Mouse (Mus musculus) embryonic stem cell, embryonic (primary cell): ENCODE data around the gene Irak3.

ENCODE experiments used
- CTCF ChIA-PET, 4 experiments: fragments of 300-600 bp in 2 of 4; fragments of 350-600 bp in 2 of 4; sonication (Branson Sonifier 250); formaldehyde crosslinking; loops; one replicate each; lab custom pipeline; 2022; ENCODE audit warnings: inconsistent platforms in 2 of 4; lab: Charles Lee
- POLR2A ChIA-PET, 4 experiments: fragments of 300-600 bp in 2 of 4; fragments of 350-600 bp in 2 of 4; sonication (Branson Sonifier 250); formaldehyde crosslinking; loops; one replicate each; lab custom pipeline; 2022; ENCODE audit warnings: antibody characterized with exemption in 4 of 4, inconsistent platforms in 1 of 4; lab: Charles Lee

The Irak3 gene

DNA sequence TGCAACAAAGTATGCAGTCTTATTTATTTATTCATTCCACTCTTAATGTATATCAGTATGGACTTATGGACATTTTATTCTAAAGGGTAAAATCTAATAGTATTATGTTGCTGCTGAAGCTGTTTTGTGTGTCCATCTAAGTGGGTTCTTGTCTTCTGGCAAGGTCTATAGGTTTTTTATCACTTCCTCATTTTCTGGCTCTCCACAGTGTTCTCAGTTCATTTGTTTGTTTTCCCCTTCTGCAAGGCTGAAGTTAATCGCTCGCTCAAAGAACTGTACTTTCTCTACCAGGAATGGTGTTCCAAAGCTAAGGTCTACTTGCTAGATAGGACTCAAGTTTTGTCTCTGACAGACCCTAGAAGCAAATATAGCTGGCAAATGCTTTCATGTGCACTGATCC, 18.6 kb downstream of the Irak3 start:
- ChIA-PET CTCF (interaction anchor here in 1 of 4 experiments (0.8 kb wide), 1 partner anchor 19 kb away, joined by 3 read pairs; the partner anchor contains the start of gene Irak3), POLR2A (interaction anchor here in 2 of 4 experiments (0.6 to 2.2 kb wide), 3 partner anchors 9 to 30 kb away, joined by 3 to 5 read pairs (median 4); no protein-coding TSS in a partner anchor)

DNA sequence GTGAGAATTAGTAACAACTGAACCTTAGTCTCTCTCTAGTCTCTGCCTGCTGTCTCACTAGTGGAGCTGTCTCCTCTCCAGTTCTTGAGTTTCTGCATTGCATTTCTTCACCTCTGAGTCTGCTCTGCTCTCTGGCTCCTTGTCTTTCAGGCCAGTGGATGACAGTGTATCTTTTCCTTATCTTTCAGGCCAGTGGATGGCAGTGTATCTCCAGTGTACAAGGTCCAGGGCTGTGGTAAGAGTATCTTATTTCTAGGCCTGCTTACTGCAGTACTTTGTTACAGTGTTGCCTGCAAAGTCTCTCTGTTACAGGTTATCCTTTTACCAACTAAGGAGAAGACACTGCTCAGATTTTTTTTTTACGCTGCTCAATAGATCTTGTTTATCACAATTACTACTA, 19.0 kb downstream of the Irak3 start:
- POLR2A ChIA-PET = interaction anchor here in 1 of 4 experiments (2.2 kb wide), 1 partner anchor 9 kb away, joined by 5 read pairs; no protein-coding TSS in a partner anchor
- CTCF ChIA-PET = no interaction called here

DNA sequence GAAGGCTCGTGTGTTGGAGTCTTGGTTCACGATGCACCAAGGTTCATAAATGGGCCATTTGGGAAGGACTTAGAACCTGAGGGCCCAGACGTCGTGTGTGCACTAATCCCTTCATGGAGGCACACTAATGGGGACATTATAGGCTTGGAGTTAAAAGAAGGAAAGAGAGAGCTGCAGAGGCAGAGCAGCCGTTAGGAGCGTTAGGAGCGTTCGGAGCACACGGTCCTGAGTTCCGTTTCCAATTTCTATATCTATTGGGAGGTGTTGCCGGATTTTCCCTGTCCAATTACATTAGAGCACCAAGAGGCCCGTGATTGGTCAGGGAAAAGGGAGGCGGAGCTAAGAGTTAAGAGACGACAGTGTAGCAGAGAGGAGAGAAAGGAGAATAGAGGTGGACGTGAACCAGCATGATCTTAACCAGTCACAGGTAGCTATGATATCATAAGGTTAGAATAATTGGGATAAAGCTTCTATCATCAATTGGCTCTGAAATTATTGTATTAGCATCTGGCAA, 27.7 kb downstream of the Irak3 start:
- CTCF ChIA-PET = interaction anchor here in 1 of 4 experiments (1.9 kb wide), 1 partner anchor 27 kb away, joined by 10 read pairs; the partner anchor contains the start of genes Irak3 and Tmbim4

DNA sequence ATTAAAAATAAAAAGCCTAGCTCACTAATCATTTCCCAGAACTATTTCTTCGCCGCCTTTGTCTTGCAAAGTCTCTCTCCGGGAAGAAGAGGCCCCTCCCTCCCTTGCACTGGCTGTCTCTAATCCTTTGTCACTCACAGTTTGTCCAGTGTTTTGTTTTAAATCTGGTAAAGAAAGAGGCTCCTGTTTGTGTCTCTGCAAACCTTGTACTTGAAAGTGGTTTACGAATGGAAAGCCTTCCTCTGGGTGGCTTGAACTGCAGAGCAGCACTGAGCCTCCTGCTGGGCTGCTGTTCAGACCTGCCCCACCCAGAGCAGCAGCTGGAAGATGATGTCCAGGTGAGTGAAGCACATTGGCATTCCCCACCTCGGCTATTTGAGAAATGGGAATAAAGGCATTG, 30.6 kb downstream of the Irak3 start:
- POLR2A ChIA-PET = interaction anchor here in 3 of 4 experiments (0.6 to 1.9 kb wide), 14 partner anchors 9 to 1731 kb away, joined by 3 to 15 read pairs (median 4); partner anchors contain the start of genes Tmbim4 (in 2 of the 3), Helb (in 1 of the 3), Irak3 (in 1 of the 3) and Llph (in 1 of the 3)
- CTCF ChIA-PET = interaction anchor here in 2 of 4 experiments (0.6 to 0.8 kb wide), 2 partner anchors 31 to 1158 kb away, joined by 4 read pairs; partner anchors contain the start of gene Irak3 (in 1 of the 2)

More for the DNA sequence above, 27.7 kb downstream of the Irak3 start:
- POLR2A ChIA-PET = interaction anchor here in 3 of 4 experiments (0.5 to 2.3 kb wide), 13 partner anchors 8 to 522 kb away, joined by 3 to 11 read pairs (median 3); partner anchors contain the start of genes Helb (in 1 of the 3) and Irak3 (in 1 of the 3)

DNA sequence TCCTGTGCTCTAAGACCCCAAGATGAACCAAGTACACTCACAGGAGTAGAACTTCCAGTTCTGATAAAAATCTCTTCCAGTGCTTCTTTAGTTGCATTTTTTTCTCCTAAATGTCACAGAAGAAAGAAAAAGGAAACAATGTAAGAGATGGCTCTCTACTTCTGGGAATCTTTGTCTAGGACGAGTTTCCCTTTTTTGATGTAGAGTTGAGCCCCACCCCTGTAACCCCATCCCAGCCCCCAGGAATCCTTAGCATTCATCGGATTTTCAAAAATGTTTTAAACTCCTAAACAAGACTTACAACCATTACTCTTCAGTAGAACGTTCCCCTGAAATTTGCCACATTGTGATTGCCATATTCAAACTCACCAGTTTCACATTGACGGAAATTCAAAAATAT, 31.7 kb downstream of the Irak3 start:
- POLR2A ChIA-PET = no interaction called here
- CTCF ChIA-PET = no interaction called here

DNA sequence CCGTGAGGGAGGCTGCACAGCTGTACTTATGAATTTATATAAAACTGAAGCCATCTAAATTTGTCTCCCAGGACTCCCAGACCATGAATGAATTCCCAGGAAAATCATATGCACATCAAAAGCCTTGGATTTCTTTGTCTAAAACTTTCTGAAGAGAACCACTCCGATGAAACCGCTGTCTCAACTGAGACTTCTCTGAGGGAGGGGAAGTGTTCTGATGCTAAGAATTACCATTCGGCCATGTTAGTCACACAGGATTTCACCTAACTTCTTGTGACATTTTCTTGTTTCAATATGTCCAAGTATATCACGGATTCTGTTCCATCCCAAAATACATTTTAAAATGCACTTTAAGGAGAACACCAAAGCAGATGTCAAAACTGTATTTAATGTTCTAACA, 32.1 kb downstream of the Irak3 start:
- POLR2A ChIA-PET = interaction anchor here in 1 of 4 experiments (1.1 kb wide), 1 partner anchor 55 kb away, joined by 3 read pairs; no protein-coding TSS in a partner anchor
- CTCF ChIA-PET = no interaction called here

DNA sequence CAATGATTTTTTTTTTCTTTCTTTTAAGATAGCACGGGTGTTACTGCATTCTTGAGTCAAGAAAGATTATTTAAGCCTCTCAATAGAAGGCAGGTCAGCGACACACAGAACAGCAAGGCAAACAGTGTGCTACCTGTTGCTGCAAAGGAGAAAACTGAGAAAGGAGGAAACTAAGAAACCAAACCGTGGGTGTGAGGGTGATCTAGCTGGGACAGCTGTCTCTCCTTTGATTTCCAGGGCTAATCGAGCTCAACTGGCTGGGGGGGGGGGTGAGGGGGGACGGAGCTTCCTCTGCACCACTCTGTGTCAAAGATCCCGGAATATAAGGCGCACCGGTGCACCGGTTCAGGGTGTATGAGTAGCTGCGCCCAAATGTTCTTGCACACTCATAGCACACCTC, 32.9 kb downstream of the Irak3 start:
- POLR2A ChIA-PET = interaction anchor here in 2 of 4 experiments (0.5 to 1.4 kb wide), 5 partner anchors 8 to 330 kb away, joined by 3 to 4 read pairs (median 3); no protein-coding TSS in a partner anchor

DNA sequence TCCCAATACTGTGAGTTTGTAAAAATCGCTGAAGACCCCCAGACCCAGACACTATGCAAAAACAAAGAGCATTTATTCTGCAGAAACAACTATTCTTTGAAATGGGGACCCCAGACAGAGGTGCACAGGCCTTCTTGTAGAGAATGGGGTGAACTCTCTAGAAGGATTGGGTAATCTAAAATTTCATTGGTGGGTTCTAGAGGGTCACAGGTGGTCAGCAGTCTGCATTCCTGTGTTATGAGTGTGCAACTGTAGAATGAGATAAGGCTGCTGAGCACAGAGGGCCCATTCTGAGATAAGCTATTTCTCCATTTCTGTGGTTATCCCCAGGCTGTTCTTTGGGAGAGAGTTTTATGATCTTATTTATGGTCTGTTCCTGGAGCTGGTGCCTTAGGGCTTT, 33.9 kb downstream of the Irak3 start:
- ChIA-PET CTCF (no interaction called here), POLR2A (interaction anchor here in 3 of 4 experiments (0.6 to 1.6 kb wide), 4 partner anchors 8 to 17 kb away, joined by 3 to 6 read pairs (median 4); no protein-coding TSS in a partner anchor)

More for the DNA sequence above, 32.9 kb downstream of the Irak3 start:
- CTCF ChIA-PET = interaction anchor here in 1 of 4 experiments (0.6 kb wide), 1 partner anchor 35 kb away, joined by 6 read pairs; no protein-coding TSS in a partner anchor

DNA sequence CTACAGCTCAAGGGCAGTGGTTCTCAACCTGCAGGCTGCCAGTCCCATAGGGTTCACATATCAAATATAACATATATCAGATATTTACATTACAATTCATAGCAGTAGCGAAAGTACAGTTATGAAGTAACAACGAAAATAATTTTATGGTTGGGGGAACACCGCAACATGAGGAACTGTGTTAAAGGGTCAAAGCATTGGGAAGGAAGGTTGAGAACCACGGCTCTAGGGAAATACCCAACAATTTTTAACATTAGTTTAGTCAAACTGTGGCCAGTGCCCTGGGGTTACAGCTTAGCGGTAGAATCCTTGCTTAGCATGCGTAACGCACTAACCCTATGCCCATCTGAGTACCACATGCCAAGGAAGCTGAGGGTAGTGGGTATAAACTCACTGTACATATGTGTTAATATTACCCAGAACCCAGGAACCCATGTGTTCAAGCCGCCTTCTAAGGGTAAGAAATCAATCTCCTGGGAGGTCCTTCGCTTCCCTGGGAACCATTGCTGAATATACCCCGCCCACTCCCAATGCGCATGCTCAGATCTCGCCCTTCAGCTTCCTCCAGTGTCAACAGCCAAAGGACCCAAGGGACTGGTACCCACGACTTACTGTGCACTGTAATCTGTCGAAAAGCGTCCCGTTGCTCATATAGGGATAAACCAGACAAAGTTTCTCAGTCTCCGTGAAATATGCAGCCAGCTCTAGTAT, 36.0 kb downstream of the Irak3 start:
- ChIA-PET POLR2A (interaction anchor here in 2 of 4 experiments (0.7 to 1.6 kb wide), 9 partner anchors 8 to 912 kb away, joined by 3 to 6 read pairs (median 3); no protein-coding TSS in a partner anchor), CTCF (interaction anchor here in 2 of 4 experiments (0.6 to 0.9 kb wide), 3 partner anchors 36 to 138 kb away, joined by 3 read pairs; partner anchors contain the start of gene Irak3 (in 1 of the 2))

DNA sequence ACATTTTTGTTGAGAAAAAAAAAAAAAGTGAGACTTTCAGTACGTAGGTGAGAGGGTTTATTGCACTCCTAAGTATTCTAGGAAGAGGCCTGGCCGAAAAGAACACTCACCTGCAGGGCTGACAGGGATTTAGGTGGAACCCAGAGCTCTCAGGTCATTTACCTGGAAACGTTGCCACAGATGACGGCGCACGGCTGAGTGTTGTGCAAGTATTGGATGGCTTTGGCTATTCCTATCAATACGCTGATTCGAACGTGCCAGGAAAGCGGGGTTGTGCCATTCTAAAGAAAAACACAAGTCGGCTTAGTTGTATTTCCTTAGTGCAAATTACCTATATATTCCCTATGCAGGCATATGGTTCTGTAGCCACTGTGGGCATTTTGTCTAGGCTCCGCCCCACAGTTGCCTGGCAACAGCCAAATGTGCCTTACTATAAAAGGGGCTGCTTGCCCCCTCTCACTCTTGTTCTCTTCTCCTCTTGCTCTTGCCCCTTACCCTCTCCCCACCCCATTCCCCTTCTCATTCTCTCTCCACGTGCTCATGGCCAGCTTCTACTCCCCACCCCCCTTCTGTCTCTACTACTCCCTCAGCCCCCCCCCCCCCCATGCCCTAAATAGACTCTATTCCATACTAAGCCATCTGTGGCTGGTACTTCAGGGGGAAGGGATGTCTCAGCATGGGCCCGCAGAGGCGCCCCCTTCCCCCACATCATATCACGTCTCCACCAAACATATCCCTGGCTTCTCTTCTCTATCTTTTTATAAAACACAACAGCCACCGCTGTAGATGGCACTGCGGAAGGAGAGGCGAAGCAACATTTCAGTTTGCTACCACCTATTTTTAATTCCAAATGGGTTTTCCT, 36.8 kb downstream of the Irak3 start:
- CTCF ChIA-PET = interaction anchor here in 1 of 4 experiments (0.9 kb wide), 1 partner anchor 139 kb away, joined by 3 read pairs; no protein-coding TSS in a partner anchor
- POLR2A ChIA-PET = interaction anchor here in 2 of 4 experiments (0.7 to 1.1 kb wide), 4 partner anchors 10 to 424 kb away, joined by 3 to 5 read pairs (median 3); partner anchors contain the start of gene Irak3 (in 1 of the 2)

DNA sequence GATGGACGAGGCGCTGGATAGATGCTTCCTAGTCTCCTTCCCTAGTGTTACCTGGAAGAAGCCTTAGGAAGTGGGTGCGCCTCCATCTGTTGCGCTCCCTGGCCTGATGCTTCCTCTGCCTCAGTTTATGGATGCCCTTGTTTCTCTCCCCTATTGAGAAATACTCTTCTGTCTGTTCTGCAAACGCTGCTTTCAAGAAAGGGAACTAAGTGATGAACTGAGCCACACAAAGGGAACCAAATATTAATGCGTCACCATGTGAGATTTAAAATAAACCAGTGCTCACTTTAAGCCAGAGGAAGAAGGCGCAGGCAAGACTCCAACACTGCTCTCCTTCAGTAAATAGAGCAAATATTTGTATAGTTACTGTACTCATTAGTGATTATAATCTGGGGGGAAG, 38.4 kb downstream of the Irak3 start:
- ChIA-PET POLR2A (interaction anchor here in 2 of 4 experiments (1.2 to 2.5 kb wide), 2 partner anchors 8 to 48 kb away, joined by 3 to 15 read pairs; no protein-coding TSS in a partner anchor), CTCF (interaction anchor here in 1 of 4 experiments (1.1 kb wide), 1 partner anchor 39 kb away, joined by 3 read pairs; the partner anchor contains the start of gene Irak3)

DNA sequence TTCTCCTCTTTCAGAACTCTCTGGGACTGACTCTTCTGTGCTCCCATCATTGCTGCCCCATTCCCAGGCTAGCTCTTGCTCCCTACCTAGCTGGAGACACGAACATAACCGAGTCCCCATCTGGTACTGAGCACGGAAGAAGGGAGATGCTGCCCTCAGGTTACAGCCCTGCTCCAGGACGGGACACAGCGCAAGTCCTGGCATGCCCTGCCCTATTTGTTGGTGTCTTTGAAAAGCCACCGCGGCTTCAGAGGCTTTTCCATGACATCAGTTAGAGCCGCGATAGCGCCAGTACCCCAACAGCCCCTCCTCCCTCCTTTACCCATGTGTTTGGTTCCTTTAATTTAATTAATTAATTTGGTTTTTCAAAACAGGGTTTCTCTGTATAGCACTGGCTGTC, 39.1 kb downstream of the Irak3 start:
- CTCF ChIA-PET = interaction anchor here in 1 of 4 experiments (1.1 kb wide), 1 partner anchor 39 kb away, joined by 3 read pairs; the partner anchor contains the start of gene Irak3
- POLR2A ChIA-PET = interaction anchor here in 3 of 4 experiments (1.0 to 2.5 kb wide), 4 partner anchors 9 to 48 kb away, joined by 3 to 15 read pairs (median 6); no protein-coding TSS in a partner anchor

DNA sequence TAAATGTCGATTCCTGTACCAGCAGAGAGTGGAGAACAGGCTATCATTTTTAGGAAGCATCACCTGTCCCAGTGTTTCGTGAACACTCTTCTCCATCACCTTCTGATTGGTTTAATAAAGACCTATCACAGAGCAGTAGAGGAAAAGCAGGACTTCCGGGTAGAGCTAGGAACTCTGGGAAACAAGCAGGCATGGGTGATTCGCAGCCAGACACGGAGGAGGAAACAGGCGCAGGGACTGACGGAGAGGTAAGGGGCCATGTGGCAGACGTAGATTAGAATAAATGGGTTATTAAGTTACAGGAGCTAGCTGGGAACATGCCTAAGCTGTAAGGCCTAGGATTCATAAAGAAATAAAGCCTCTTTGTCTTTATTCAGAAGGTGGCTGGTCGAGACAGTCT, 41.4 kb downstream of the Irak3 start:
- ChIA-PET CTCF (no interaction called here), POLR2A (interaction anchor here in 3 of 4 experiments (1.0 to 1.5 kb wide), 6 partner anchors 9 to 1245 kb away, joined by 3 to 5 read pairs (median 4); no protein-coding TSS in a partner anchor)

DNA sequence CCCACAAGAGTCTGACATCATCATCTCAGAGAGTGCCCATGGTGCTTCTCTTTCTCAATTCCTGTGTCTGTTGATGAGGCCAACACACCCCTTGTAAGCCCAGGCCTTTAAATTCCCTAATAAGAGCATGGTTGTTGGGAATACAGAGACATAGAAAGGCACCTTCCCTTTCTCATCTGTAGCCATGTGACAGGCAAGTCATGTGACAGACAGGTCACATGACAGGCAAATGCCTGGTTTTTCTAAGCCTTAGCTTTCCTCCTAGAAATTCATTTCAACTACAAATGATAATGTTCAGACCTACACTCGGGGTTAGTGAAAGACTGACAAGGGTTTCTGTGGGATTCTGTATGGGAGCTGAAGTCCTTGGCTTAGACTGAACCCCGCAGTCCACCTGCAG, 48.0 kb downstream of the Irak3 start:
- ChIA-PET POLR2A (no interaction called here), CTCF (no interaction called here)

DNA sequence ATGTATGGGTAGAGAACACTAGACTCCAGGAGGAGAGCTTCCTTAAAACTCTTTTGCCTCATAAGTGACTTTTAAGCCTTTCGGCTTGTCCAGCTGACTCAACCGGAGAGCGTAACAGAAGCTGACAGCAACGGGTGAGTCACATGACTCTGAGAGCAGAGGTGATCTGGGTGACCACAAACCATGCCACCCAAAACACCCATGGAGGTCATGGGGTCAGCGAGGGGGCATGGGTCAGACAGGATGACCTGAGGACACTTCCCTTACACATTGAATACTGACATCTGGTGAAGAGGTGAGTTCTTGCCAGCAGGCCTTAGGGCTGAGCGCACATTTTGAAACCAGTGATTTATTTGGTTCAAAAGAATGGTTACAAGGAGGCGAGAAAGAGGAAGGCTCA, 50.3 kb downstream of the Irak3 start:
- CTCF ChIA-PET = no interaction called here
- POLR2A ChIA-PET = interaction anchor here in 1 of 4 experiments (0.9 kb wide), 1 partner anchor 9 kb away, joined by 3 read pairs; no protein-coding TSS in a partner anchor

DNA sequence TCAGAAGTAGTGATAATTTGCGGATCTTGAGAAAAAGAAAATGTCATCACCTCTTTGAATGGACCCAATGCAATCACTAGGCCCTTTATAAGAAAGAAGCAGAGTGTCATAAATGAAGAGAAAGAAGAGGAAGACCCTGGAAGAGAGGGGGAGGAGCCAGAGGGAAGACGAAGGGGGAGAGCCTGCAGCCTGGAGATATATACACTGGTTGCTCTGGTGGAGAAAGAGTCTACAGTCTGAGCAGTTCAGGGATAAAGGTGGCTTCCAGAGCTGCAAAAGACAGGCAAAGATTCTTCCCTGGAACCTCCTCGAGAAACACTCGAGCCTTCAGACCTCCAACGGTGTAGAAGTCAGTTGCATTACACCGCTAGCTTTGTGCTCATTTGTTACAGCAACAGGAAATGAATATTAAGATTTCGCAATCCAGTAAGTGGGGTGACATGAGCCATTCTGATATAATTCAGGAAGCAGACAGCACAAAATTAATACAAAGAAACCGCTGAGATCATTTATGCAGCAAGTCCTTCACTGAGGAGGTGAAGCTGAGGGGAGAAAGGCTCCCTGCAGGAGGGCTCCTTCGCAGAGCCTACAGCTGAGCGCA, 60.9 kb downstream of the Irak3 start:
- CTCF ChIA-PET = interaction anchor here in 1 of 4 experiments (1.1 kb wide), 1 partner anchor 11 kb away, joined by 4 read pairs; no protein-coding TSS in a partner anchor
- POLR2A ChIA-PET = interaction anchor here in 2 of 4 experiments (0.6 to 0.7 kb wide), 3 partner anchors 74 to 509 kb away, joined by 3 to 5 read pairs (median 4); no protein-coding TSS in a partner anchor

DNA sequence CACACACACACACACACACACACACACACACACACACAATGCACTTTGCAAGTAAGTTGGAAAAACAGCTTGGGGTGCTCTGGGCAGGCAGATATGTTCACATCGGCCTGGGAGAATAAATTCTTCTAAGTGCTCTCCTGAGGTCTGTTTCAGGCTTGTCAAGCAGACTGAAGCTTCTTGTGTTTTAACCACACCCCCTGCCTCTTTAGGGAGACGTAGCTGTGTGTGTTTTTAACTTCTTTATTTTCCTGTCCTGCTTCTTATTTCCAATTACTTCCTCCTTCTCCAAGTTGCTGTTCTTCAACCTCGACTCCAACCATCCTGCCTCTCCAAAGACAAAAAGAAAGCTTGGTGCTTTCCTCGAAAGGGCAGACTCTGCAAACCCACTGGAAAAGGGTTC, 61.7 kb downstream of the Irak3 start:
- POLR2A ChIA-PET = interaction anchor here in 2 of 4 experiments (0.6 to 0.7 kb wide), 2 partner anchors 122 to 508 kb away, joined by 3 to 4 read pairs; no protein-coding TSS in a partner anchor
- CTCF ChIA-PET = interaction anchor here in 3 of 4 experiments (0.7 to 0.8 kb wide), 4 partner anchors 10 to 1550 kb away, joined by 3 to 7 read pairs (median 6); no protein-coding TSS in a partner anchor
